Mouse (Mus musculus) ES-E14 (cell line): Measurements from ENCODE around the gene Harbi1.

ENCODE experiments used
- CHD2 ChIP-seq: IDR thresholded peaks from 2 replicates; pipeline ENCODE4 v1.6.1; 2014; ENCODE audit warnings: mild to moderate bottlenecking, low read depth, low read length, inconsistent platforms
- HCFC1 ChIP-seq: IDR thresholded peaks from 2 replicates; pipeline ENCODE4 v1.6.1; 2012; ENCODE audit warnings: low read length, inconsistent platforms, borderline replicate concordance; ENCODE audit not compliant: insufficient read depth
- MAFK ChIP-seq: IDR thresholded peaks from 2 replicates; pipeline ENCODE4 v1.6.1; 2014; ENCODE audit warnings: mild to moderate bottlenecking, low read depth, low read length, inconsistent platforms; ENCODE audit not compliant: insufficient read depth
- ZC3H11A ChIP-seq: IDR thresholded peaks from 2 replicates; pipeline ENCODE4 v1.6.1; 2012; ENCODE audit warnings: low read depth, mild to moderate bottlenecking, inconsistent platforms, low read length, borderline replicate concordance
- ZNF384 ChIP-seq: IDR thresholded peaks from 2 replicates; pipeline ENCODE4 v1.6.1; 2012; ENCODE audit warnings: low read depth, low read length, inconsistent platforms

GRCm38 (mm10) chr2:91682850-91683249 is 27.8 kb upstream of the Harbi1 start:
- TF ChIP-seq ZNF384 = 0 out of 2 replicates have a peak, but pooled peaks have one; percentile 37
- TF ChIP-seq HCFC1 = no peak
- TF ChIP-seq ZC3H11A = no peak
- TF ChIP-seq MAFK = 0 out of 2 replicates have a peak, but pooled peaks have one; percentile 5
- no peak for TF ChIP-seq CHD2
